Mouse (Mus musculus): ENCODE data around the gene Foxf1.

Gene Foxf1

DNA sequence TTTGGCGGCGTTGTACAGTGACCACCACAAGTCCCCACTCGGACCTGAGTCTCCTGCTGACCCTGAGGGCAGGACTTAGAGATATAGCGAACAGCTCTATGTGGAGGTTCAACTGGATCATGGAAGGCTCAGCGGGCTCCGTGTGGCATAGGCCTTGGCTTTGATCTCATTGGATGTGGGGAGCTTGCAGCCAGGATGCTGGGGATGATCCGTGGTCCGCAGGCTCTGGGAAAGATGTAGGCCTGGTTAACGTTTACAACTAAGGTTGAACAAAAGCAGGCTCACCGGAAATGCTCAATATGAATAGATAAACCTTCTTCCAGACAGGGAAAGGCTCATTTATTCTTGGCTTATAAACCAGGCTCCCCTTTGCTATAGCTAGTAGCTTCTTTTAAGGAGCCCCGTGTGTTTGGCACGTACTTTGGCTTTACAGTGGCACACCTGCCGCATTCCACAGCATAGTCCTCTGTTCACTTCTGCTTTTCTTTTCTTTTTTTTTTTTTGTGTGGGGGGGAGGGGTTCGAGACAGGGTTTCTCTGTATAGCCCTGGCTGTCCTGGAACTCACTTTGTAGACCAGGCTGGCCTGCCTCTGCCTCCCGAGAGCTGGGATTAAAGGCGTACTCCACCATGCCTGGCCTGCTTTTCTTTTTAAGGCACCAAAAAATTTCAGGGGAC lies 45.2 kb downstream of the Foxf1 start:
- DNase-seq (ENCODE audit: low spot score in 2 of 2) = no peak

DNA sequence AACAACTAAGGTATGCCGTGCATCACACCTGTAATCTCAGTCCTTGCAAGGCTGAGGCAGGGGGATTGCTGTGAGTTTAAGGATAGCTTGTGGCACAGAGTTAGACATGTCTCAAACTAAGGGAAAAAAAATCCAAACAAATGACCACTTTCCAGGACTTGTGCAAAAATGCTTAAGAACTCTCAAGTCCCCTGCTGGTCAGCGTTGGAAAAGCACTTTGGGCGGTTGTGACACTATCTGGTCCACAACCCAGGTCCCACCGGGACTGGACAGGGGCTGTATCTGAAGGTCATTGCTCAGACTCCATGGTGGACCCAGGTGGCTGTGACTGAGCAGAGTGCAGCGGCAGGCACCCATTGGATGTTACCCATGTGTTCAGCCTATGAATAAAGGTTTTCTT lies 46.3 kb downstream of the Foxf1 start:
- DNase-seq (ENCODE audit: low spot score in 2 of 2) = no peak

DNA sequence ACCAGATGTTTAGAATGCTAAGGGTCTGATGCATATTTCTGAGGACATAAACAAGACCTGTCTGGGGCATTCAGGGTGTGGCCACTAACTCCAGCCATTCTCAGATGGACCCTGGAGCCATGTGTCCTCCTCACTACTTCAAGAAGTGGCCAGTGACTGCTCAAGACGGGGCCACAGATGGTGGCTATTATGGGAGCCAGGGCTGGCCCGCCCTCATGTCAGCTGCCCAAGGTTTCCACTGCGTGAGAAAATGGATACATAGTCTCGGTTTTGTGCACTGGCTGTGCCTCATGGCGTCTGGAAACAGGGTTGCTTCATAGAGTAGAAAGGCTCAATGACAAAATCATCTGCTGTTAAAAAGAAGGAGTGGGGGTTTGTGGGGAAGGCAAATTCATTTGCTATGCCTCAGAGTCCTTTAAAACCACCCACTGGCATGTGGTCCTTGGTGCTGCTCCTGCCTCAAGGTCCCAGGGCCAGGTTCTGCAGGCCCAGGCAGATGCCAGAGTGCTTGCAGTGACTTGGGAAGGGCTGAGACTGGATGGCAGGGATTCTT lies 48.9 kb downstream of the Foxf1 start:
- DNase-seq (ENCODE audit: low spot score in 2 of 2) = no peak

- DNase-seq (ENCODE audit: low spot score in 2 of 2) = no peak
Observed at GRCm38 (mm10) chr8:121134102-121134501, 49.9 kb downstream of the Foxf1 start.

DNA sequence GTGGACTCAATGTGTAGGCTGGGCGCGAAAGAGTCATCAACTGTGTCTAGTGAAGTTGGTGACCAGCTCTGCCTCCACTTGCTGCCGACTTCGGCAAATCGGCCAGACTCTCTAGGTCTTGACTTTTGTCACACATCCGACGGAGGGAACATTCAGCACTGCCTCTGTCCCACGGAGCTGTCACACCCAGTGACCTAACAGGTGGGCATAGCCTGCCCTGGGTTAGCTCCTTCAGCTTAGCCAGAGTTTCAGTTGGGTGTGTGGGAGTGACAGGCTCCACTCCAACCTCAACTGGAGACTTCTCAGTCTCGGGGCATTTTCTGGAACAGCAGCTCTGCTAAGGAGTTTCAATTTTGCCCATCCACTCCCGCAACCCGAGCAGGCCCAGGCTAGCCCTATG lies 50.3 kb downstream of the Foxf1 start:
- no peak for DNase-seq (ENCODE audit: low spot score in 2 of 2)

DNA sequence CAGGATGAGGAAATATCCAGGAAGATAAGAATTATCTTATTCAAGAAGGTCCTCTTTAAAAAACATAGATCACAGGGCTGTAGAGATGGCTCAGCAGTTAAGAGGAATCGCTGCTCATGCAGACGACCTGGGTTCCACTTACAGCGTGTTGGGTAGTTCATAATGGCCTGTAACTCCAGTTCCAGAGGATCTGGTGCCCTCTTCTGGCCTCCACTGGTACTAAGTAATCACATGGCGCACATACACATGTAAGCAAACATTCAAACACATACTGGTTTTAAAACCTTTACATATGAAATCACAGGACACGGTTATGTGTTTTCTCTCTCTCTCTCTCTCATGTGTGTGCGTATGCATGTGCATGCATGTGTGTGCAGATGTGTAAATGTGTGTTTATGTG lies 52.7 kb downstream of the Foxf1 start:
- no peak for DNase-seq (ENCODE audit: low spot score in 2 of 2)

All from right cerebral cortex, postnatal 36 days (tissue).